Mouse (Mus musculus) limb, embryonic 13.5 days (tissue): ENCODE results near the gene Rfk. TPM values are rescaled to one million over a fixed set of nuclear protein-coding genes. Genes with fewer than 3 reads are reported as not detected.

ENCODE experiments used
- ATAC-seq: fragments of 200-750 bp; cut with Nextera tagmentation; 2 replicates; pipeline ENCODE4 v1.8.0; 2017; ENCODE audit warnings: low read depth, moderate number of reproducible peaks, moderate TSS enrichment; ENCODE audit not compliant: low FRiP score
- H3K27ac ChIP-seq: fragments of 300-500 bp; sonication (generic); 2 replicates; pipeline ENCODE4 v1.5.1; 2015; ENCODE audit warnings: inconsistent platforms, mild to moderate bottlenecking, moderate library complexity
- H3K27me3 ChIP-seq: fragments of 300-500 bp; sonication (generic); 2 replicates; pipeline ENCODE4 v1.6.1; 2015; ENCODE audit warnings: mild to moderate bottlenecking, inconsistent platforms
- H3K36me3 ChIP-seq: fragments of 300-500 bp; sonication (generic); 2 replicates; pipeline ENCODE4 v1.6.1; 2015; ENCODE audit warnings: inconsistent platforms, mild to moderate bottlenecking, moderate library complexity
- H3K4me1 ChIP-seq: fragments of 300-500 bp; sonication (generic); 2 replicates; pipeline ENCODE4 v1.6.1; 2015; ENCODE audit warnings: inconsistent platforms
- H3K4me2 ChIP-seq: fragments of 300-500 bp; sonication (generic); replicated peaks from 2 replicates; pipeline ENCODE4 v1.6.1; 2015; ENCODE audit warnings: inconsistent platforms, mild to moderate bottlenecking, moderate library complexity
- H3K4me3 ChIP-seq: fragments of 300-500 bp; sonication (generic); 2 replicates; pipeline ENCODE4 v1.5.1; 2015; ENCODE audit warnings: moderate library complexity, mild to moderate bottlenecking, inconsistent platforms
- H3K9ac ChIP-seq: fragments of 300-500 bp; sonication (generic); 2 replicates; pipeline ENCODE4 v1.6.1; 2015; ENCODE audit warnings: mild to moderate bottlenecking, inconsistent platforms
- H3K9me3 ChIP-seq: fragments of 300-500 bp; sonication (generic); 2 replicates; pipeline ENCODE4 v1.6.1; 2016; ENCODE audit warnings: inconsistent platforms
- WGBS: fragments of 180-500 bp; shearing (Covaris S2); methylation state at CpG from one replicate; pipeline ENCODE4 v1.1.7; 2015; 5-methylcytosine and 5-hydroxymethylcytosine counted together
- polyA plus RNA-seq: library from polyadenylated mRNA; unstranded; fragments of >200 nt; fragmentation: Nextera tagmentation; extraction: Ambion mirVana; gene quantifications from 2 replicates; pipeline ENCODE4 v1.2.1, GENCODE M21; 2015

The Rfk gene
- polyA plus RNA-seq, 1 experiment from 2014 or later: 72.0 TPM

GRCm38 (mm10) chr19:17417855-17418254 lies 24.0 kb downstream of the Rfk start:
- 84% methylated on average over 1 of the region's 1 CpGs for WGBS
- Histone ChIP-seq H3K4me1 (no peaks in the 10 kb centered on the region), H3K36me3 (no peaks in the 10 kb centered on the region), H3K4me2 (no peak overlapping the region), H3K9ac (no peak overlapping the region), H3K27me3 (no peaks in the 10 kb centered on the region), H3K9me3 (no peaks in the 10 kb centered on the region), H3K27ac (no peak overlapping the region), H3K4me3 (no peak overlapping the region)
- no peak for ATAC-seq

- H3K4me3 ChIP-seq: no peak overlapping the region
- no peaks in the 10 kb centered on the region for H3K9me3 ChIP-seq
- H3K27ac ChIP-seq: no peak overlapping the region
- ATAC-seq: no peak
- H3K27me3 ChIP-seq: no peaks in the 10 kb centered on the region
- WGBS: 74% methylated on average over 3 of the region's 3 CpGs
- no peaks in the 10 kb centered on the region for H3K36me3 ChIP-seq
- no peak overlapping the region for H3K9ac ChIP-seq
- H3K4me1 ChIP-seq: no peaks in the 10 kb centered on the region; the same call in 1 of the 2 replicates
- H3K4me2 ChIP-seq: no peak overlapping the region
These were observed 29.5 kb downstream of the Rfk start for GRCm38 (mm10) chr19:17423306-17423705.

- no peak overlapping the region for H3K27ac ChIP-seq
- no peaks in the 10 kb centered on the region for H3K27me3 ChIP-seq
- no peak overlapping the region for H3K4me3 ChIP-seq
- WGBS: 75% methylated on average over 2 of the region's 2 CpGs
- H3K4me1 ChIP-seq: no peaks in the 10 kb centered on the region; the same call in 1 of the 2 replicates
- no peaks in the 10 kb centered on the region for H3K36me3 ChIP-seq
- no peak overlapping the region for H3K9ac ChIP-seq
- H3K9me3 ChIP-seq: no peaks in the 10 kb centered on the region
- H3K4me2 ChIP-seq: no peak overlapping the region
- ATAC-seq: no peak
These were observed 34.1 kb downstream of the Rfk start for GRCm38 (mm10) chr19:17427824-17428560.

GRCm38 (mm10) chr19:17428561-17428914 lies 34.7 kb downstream of the Rfk start:
- Histone ChIP-seq H3K4me2 (no peak overlapping the region), H3K27ac (no peak overlapping the region), H3K9ac (no peak overlapping the region), H3K27me3 (no peaks in the 10 kb centered on the region), H3K36me3 (no peaks in the 10 kb centered on the region), H3K9me3 (no peaks in the 10 kb centered on the region), H3K4me1 (no peaks in the 10 kb centered on the region; the same call in 1 of the 2 replicates), H3K4me3 (no peak overlapping the region)
- ATAC-seq: no peak
- WGBS: 83% methylated on average over 2 of the region's 2 CpGs

GRCm38 (mm10) chr19:17436651-17437050 lies 42.8 kb downstream of the Rfk start:
- Histone ChIP-seq H3K27ac (no peak overlapping the region), H3K36me3 (no peaks in the 10 kb centered on the region), H3K4me2 (no peak overlapping the region), H3K27me3 (no peaks in the 10 kb centered on the region), H3K9me3 (no peaks in the 10 kb centered on the region), H3K4me1 (peaks cover 9% of the 10 kb centered on the region), H3K9ac (no peak overlapping the region), H3K4me3 (no peak overlapping the region)
- ATAC-seq: no peak
- WGBS: 74% methylated on average over 1 of the region's 1 CpGs

GRCm38 (mm10) chr19:17439476-17440189 lies 45.8 kb downstream of the Rfk start:
- H3K27ac ChIP-seq: no peak overlapping the region
- 54% methylated on average over 4 of the region's 4 CpGs for WGBS
- H3K4me3 ChIP-seq: no peak overlapping the region
- H3K4me2 ChIP-seq: no peak overlapping the region
- ATAC-seq: no peak
- peaks cover 9% of the 10 kb centered on the region for H3K4me1 ChIP-seq
- H3K27me3 ChIP-seq: no peaks in the 10 kb centered on the region
- H3K36me3 ChIP-seq: no peaks in the 10 kb centered on the region
- H3K9me3 ChIP-seq: no peaks in the 10 kb centered on the region
- no peak overlapping the region for H3K9ac ChIP-seq

GRCm38 (mm10) chr19:17443581-17443980 lies 49.7 kb downstream of the Rfk start:
- H3K9ac ChIP-seq: no peak overlapping the region
- no peak overlapping the region for H3K27ac ChIP-seq
- no peaks in the 10 kb centered on the region for H3K36me3 ChIP-seq
- 93% methylated on average over 7 of the region's 7 CpGs for WGBS
- H3K4me3 ChIP-seq: no peak overlapping the region
- no peak overlapping the region for H3K4me2 ChIP-seq
- ATAC-seq: no peak
- peaks cover 9% of the 10 kb centered on the region for H3K4me1 ChIP-seq
- no peaks in the 10 kb centered on the region for H3K27me3 ChIP-seq
- no peaks in the 10 kb centered on the region for H3K9me3 ChIP-seq

Other genes starting within 250 kb of the Rfk start
- gene Gcnt1, start 21.2 kb upstream of the Rfk start, polyA plus RNA-seq: 4.9 and 5.9 TPM in 2 replicates